Mouse (Mus musculus) megakaryocyte-erythroid progenitor cell, adult 5-6 weeks (primary cell): ENCODE measurements around the gene 4931428F04Rik. TPM values are rescaled to one million over a fixed set of nuclear protein-coding genes. Genes with fewer than 3 reads are reported as not detected.
A peak's percentile ranks its signal among the peaks of the same experiment; 100 is the strongest.

Experiments used
- ATAC-seq: replicated peaks from 2 replicates; pipeline ENCODE4 v1.8.0; 2016; ENCODE audit warnings: mild to moderate bottlenecking, inconsistent platforms; ENCODE audit not compliant: severe bottlenecking, poor library complexity, low FRiP score, low TSS enrichment
- total RNA-seq, 2 experiments: library from RNA; stranded (forward) in 1 of 2; stranded (reverse) in 1 of 2; fragments of 200-1000, 215-1000 nt in 1 of 2; fragments of >200 nt in 1 of 2; fragmentation: Nextera tagmentation in 1 of 2; gene quantifications; 2 replicates each; pipeline ENCODE4 v1.2.3; 2014 to 2017

4931428F04Rik gene
- total RNA-seq, 2 experiments from 2014 or later, result 0.42 to 4.9 TPM

GRCm38 (mm10) chr8:105268342-105269074 lies 21.2 kb downstream of the 4931428F04Rik start:
- no peak for ATAC-seq

- no peak for ATAC-seq
Observed at GRCm38 (mm10) chr8:105266775-105267174, 22.9 kb downstream of the 4931428F04Rik start.

- peak; percentile 66 for ATAC-seq
Observed at GRCm38 (mm10) chr8:105265128-105265527, 24.5 kb downstream of the 4931428F04Rik start.

GRCm38 (mm10) chr8:105264024-105264982 lies 25.4 kb downstream of the 4931428F04Rik start, which contains the start of the genes Tradd and Fbxl8:
Gene Tradd, minus strand, starts transcription at chr8:105264609.
Gene Fbxl8, plus strand, starts transcription at chr8:105264648.
- peak; percentile 77 for ATAC-seq

GRCm38 (mm10) chr8:105263244-105263912 lies 26.3 kb downstream of the 4931428F04Rik start:
- ATAC-seq, result no peak

GRCm38 (mm10) chr8:105261326-105261980 lies 28.2 kb downstream of the 4931428F04Rik start:
- no peak for ATAC-seq

GRCm38 (mm10) chr8:105260371-105261099 lies 29.1 kb downstream of the 4931428F04Rik start:
- no peak for ATAC-seq

- ATAC-seq, result peak; percentile 46
Observed at GRCm38 (mm10) chr8:105259721-105260320, 29.8 kb downstream of the 4931428F04Rik start.

- peak; percentile 8; the same call in 1 of the 2 replicates for ATAC-seq
Observed at GRCm38 (mm10) chr8:105258911-105259720, 30.5 kb downstream of the 4931428F04Rik start.

GRCm38 (mm10) chr8:105257318-105258114 lies 32.1 kb downstream of the 4931428F04Rik start:
- no peak for ATAC-seq

- ATAC-seq, result peak; percentile 72
Observed at GRCm38 (mm10) chr8:105254966-105255350, 34.7 kb downstream of the 4931428F04Rik start, which contains the start of gene B3gnt9. Gene B3gnt9, minus strand, starts transcription at chr8:105255153.

- ATAC-seq, result peak; percentile 75
Observed at GRCm38 (mm10) chr8:105254152-105254965, 35.3 kb downstream of the 4931428F04Rik start.

- no peak for ATAC-seq
Observed at GRCm38 (mm10) chr8:105253766-105254151, 35.9 kb downstream of the 4931428F04Rik start.

GRCm38 (mm10) chr8:105252680-105253537 lies 36.8 kb downstream of the 4931428F04Rik start:
- no peak for ATAC-seq

GRCm38 (mm10) chr8:105251954-105252353 lies 37.7 kb downstream of the 4931428F04Rik start:
- ATAC-seq, result no peak
